Mouse (Mus musculus) lung, embryonic 14.5 days (tissue): ENCODE data around the gene Ccdc136. TPM values are rescaled to one million over a fixed set of nuclear protein-coding genes. Genes with fewer than 3 reads are reported as not detected.
"Not testable (repeated sequence)": the region's sequence is repeated elsewhere in the genome, so short reads cannot be mapped to it uniquely, and the experiment has no call there.

ENCODE experiments used
- ATAC-seq: fragments of 200-750 bp; cut with Nextera tagmentation; 2 replicates; pipeline ENCODE4 v1.8.0; 2017; ENCODE audit warnings: mild to moderate bottlenecking, moderate TSS enrichment, moderate library complexity; ENCODE audit not compliant: insufficient read depth
- DNase-seq: peaks from one replicate; pipeline ENCODE4 v3.0.0-alpha.2; 2015
- H3K27ac ChIP-seq: fragments of 300-500 bp; sonication (generic); 2 replicates; pipeline ENCODE4 v1.5.1; 2014; ENCODE audit warnings: low read depth, mild to moderate bottlenecking, moderate library complexity
- H3K27me3 ChIP-seq: fragments of 300-500 bp; sonication (generic); 2 replicates; pipeline ENCODE4 v1.6.1; 2014; ENCODE audit warnings: low read length, control low read depth; ENCODE audit not compliant: insufficient read depth
- H3K36me3 ChIP-seq: fragments of 300-500 bp; sonication (generic); 2 replicates; pipeline ENCODE4 v1.6.1; 2014; ENCODE audit warnings: control low read depth; ENCODE audit not compliant: insufficient read depth
- H3K4me1 ChIP-seq: fragments of 300-500 bp; sonication (generic); 2 replicates; pipeline ENCODE4 v1.6.1; 2014; ENCODE audit warnings: antibody characterized with exemption, control low read depth; ENCODE audit not compliant: insufficient read depth
- H3K4me2 ChIP-seq: fragments of 300-500 bp; sonication (generic); 2 replicates; pipeline ENCODE4 v1.6.1; 2014; ENCODE audit warnings: mild to moderate bottlenecking
- H3K4me3 ChIP-seq: fragments of 300-500 bp; sonication (generic); 2 replicates; pipeline ENCODE4 v1.5.1; 2014; ENCODE audit warnings: low read depth, low read length
- H3K9ac ChIP-seq: fragments of 300-500 bp; sonication (generic); 2 replicates; pipeline ENCODE4 v1.6.1; 2014
- H3K9me3 ChIP-seq: fragments of 300-500 bp; sonication (generic); 2 replicates; pipeline ENCODE4 v1.6.1; 2016; ENCODE audit warnings: low read depth, low read length, control low read depth
- CTCF ChIP-seq: IDR thresholded peaks from 2 replicates; pipeline ENCODE4 v1.5.1; 2016; ENCODE audit warnings: antibody characterized with exemption, low read depth
- WGBS: fragments of 180-500 bp; shearing (Covaris S2); extraction: QIAGEN DNeasy Blood & Tissue Kit; methylation state at CpG from one replicate; pipeline ENCODE4 v1.1.7; 2014; 5-methylcytosine and 5-hydroxymethylcytosine counted together
- polyA plus RNA-seq: library from polyadenylated mRNA; unstranded; fragments of >200 nt; fragmentation: Nextera tagmentation; extraction: Ambion mirVana; gene quantifications from 2 replicates; pipeline ENCODE4 v1.2.1, GENCODE M21; 2014

Ccdc136 gene
- polyA plus RNA-seq, 1 experiment from 2014 or later = 15.3 TPM

GRCm38 (mm10) chr6:29379954-29380353 lies 16.2 kb upstream of the Ccdc136 start:
- Histone ChIP-seq H3K4me1 (no peaks in the 10 kb centered on the region), H3K27me3 (no peaks in the 10 kb centered on the region), H3K9ac (no peak overlapping the region), H3K4me2 (no peak overlapping the region), H3K27ac (no peak overlapping the region), H3K9me3 (no peaks in the 10 kb centered on the region), H3K4me3 (no peak overlapping the region), H3K36me3 (peaks cover 35% of the 10 kb centered on the region)
- 95% methylated on average over 6 of the region's 6 CpGs for WGBS
- no peak for TF ChIP-seq CTCF
- DNase-seq (no peak), ATAC-seq (no peak)

DNA sequence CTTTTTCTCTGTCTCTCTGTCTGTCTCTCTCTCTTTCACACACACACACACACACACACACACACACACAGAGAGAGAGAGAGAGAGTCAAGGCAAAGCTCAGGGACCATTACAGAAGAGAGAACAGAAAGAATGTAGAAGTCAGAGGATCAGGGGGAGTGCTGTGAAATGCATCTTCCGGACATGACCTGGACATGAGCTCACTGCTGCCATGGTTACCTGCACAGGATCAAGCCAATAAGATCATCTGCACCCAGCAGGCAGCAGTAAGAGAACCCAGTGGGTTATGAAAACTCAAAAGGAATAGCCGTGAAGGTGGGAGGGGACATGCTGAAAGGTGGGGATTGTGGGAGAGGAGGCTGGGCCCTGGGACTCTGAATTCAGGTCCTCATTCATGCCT lies 13.7 kb upstream of the Ccdc136 start:
- no peak for TF ChIP-seq CTCF
- H3K4me1 ChIP-seq = no peaks in the 10 kb centered on the region; the same call in 1 of the 2 replicates
- 49% methylated on average over 2 of the region's 2 CpGs for WGBS

DNA sequence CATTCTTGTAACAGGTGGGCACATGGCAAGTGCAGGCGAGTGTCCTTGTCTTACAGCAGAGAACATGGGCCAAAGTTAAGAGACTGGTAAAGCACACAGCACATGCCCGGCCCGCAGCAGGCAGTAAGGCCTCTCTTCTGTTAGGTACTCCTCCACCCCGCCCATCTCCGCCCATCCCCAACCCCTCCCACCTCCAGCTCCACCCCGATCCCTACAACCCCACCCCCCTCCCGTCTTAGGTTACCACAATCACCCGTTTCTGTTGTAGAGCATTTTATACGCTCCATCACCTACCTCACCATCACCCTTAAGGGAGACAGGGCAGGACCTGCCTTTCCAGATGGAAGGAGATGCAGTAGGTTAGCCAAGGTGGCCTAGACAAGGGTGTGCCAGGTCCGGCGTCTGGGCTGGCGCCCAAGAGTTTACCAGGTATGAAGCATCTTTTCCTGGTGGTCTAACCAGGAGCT lies 8.0 kb upstream of the Ccdc136 start, which contains the start of gene Opn1sw:
TSS of gene Opn1sw (minus strand) at position 417 of the 467 bp plus-strand sequence.
- peak within 1 kb of the TSS; percentile 66 for H3K27ac ChIP-seq
- H3K9ac ChIP-seq = 0 out of 2 replicates have a peak within 1 kb of the TSS, but pooled peaks have one; percentile 5
- 5% methylated on average over 12 of the region's 12 CpGs for WGBS

More for the DNA sequence above, 13.7 kb upstream of the Ccdc136 start:
- ATAC-seq = no peak
- no peak overlapping the region for H3K27ac ChIP-seq
- no peak overlapping the region for H3K9ac ChIP-seq
- H3K4me2 ChIP-seq = no peak overlapping the region
- no peaks in the 10 kb centered on the region for H3K9me3 ChIP-seq
- no peak overlapping the region for H3K4me3 ChIP-seq
- no peak for DNase-seq
- H3K27me3 ChIP-seq = no peaks in the 10 kb centered on the region
- H3K36me3 ChIP-seq = peaks cover 11% of the 10 kb centered on the region; the same call in 1 of the 2 replicates

GRCm38 (mm10) chr6:29388606-29389080 lies 7.5 kb upstream of the Ccdc136 start:
- Histone ChIP-seq H3K4me3 (peak overlapping the region; percentile 44), H3K27ac (peak overlapping the region; percentile 66), H3K9ac (no peak overlapping the region), H3K9me3 (no peaks in the 10 kb centered on the region), H3K4me1 (no peaks in the 10 kb centered on the region; the same call in 1 of the 2 replicates), H3K27me3 (no peaks in the 10 kb centered on the region), H3K4me2 (peak overlapping the region; percentile 64), H3K36me3 (no peaks in the 10 kb centered on the region)
- DNase-seq (peak; percentile 98), ATAC-seq (peak; percentile 99)
- no peak for TF ChIP-seq CTCF
- WGBS = 4% methylated on average over 11 of the region's 11 CpGs

More for the DNA sequence above, 8.0 kb upstream of the Ccdc136 start, which contains the start of gene Opn1sw:
- Histone ChIP-seq H3K27me3 (no peaks in the 10 kb centered on the region), H3K9me3 (no peaks in the 10 kb centered on the region), H3K4me3 (peak within 1 kb of the TSS; percentile 44), H3K4me1 (no peaks in the 10 kb centered on the region; the same call in 1 of the 2 replicates), H3K36me3 (no peaks in the 10 kb centered on the region), H3K4me2 (peak within 1 kb of the TSS; percentile 64)
- no peak for TF ChIP-seq CTCF
- peak; percentile 78 for ATAC-seq
- DNase-seq = peak; percentile 53

GRCm38 (mm10) chr6:29389425-29389824 lies 6.7 kb upstream of the Ccdc136 start:
- 50% methylated on average over 9 of the region's 9 CpGs for WGBS

DNA sequence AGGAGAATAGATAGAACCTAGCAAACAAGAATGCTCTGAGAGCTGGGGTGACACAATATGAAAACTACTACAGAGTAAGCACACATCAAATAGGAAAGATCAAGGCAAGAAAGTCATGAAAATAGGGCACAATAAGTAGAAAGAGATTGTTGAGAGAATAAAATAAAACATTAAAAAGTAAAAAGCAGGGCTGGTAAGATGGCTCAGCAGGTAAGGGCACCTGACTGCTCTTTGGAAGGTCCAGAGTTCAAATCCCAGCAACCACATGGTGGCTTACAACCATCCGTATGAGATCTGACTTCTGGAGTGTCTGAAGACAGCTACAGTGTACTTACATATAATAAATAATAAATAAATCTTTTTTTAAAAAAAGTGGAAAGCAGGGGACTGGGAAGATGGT lies 5.6 kb upstream of the Ccdc136 start:
- H3K27me3 ChIP-seq, H3K4me2 ChIP-seq, H3K4me3 ChIP-seq, H3K9me3 ChIP-seq, H3K9ac ChIP-seq, ATAC-seq, DNase-seq, H3K4me1 ChIP-seq, H3K27ac ChIP-seq, H3K36me3 ChIP-seq: not testable (repeated sequence)
- 69% methylated on average over 1 of the region's 1 CpGs for WGBS

More at GRCm38 (mm10) chr6:29389425-29389824, 6.7 kb upstream of the Ccdc136 start:
- no peak for ATAC-seq
- Histone ChIP-seq H3K4me1 (no peaks in the 10 kb centered on the region; the same call in 1 of the 2 replicates), H3K4me3 (no peak overlapping the region), H3K36me3 (no peaks in the 10 kb centered on the region), H3K27ac (no peak overlapping the region), H3K27me3 (0 out of 2 replicates have a peak, but pooled peaks cover 6% of the 10 kb centered on the region), H3K9ac (no peak overlapping the region), H3K9me3 (no peaks in the 10 kb centered on the region), H3K4me2 (peak overlapping the region; percentile 45)
- TF ChIP-seq CTCF = no peak
- no peak for DNase-seq

DNA sequence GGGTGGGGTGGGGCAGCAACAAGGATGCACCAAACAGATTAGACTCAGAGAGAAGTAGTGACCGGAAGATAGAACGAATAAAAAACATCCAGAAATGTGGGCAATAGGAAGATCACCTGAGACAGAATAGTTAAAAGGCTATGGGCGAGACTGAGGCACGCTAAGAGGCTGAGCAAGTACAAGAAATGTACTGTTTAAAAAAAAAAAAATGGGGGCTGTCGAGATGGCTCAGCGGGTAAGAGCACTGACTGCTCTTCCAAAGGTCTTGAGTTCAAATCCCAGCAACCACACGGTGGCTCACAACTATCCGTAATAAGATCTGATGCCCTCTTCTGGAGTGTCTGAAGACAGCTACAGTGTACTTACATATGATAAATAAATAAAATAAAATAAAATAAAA lies 4.9 kb upstream of the Ccdc136 start:
- WGBS = 68% methylated on average over 8 of the region's 8 CpGs
- not testable (repeated sequence) for H3K27ac ChIP-seq, H3K9me3 ChIP-seq, ATAC-seq, H3K36me3 ChIP-seq, H3K4me3 ChIP-seq, H3K4me1 ChIP-seq, H3K9ac ChIP-seq, DNase-seq, H3K4me2 ChIP-seq
- peaks cover 14% of the 10 kb centered on the region; the same call in 1 of the 2 replicates for H3K27me3 ChIP-seq
